Mouse (Mus musculus) brown adipose tissue, adult 24 weeks (tissue): ENCODE results near the gene Ccdc85c. TPM values are rescaled to one million over a fixed set of nuclear protein-coding genes. Genes with fewer than 3 reads are reported as not detected.

Source experiments
- H3K27ac ChIP-seq: fragments of 200-500 bp; replicated peaks from 2 replicates; pipeline ENCODE4 v1.5.1; 2012; ENCODE audit warnings: low read depth, mild to moderate bottlenecking, low read length
- H3K4me1 ChIP-seq: fragments of 200-500 bp; 2 replicates; pipeline ENCODE4 v1.6.1; 2012; ENCODE audit warnings: low read length, mixed read lengths; ENCODE audit not compliant: control insufficient read depth, insufficient read depth, insufficient read length
- H3K4me3 ChIP-seq: fragments of 200-500 bp; 2 replicates; pipeline ENCODE4 v1.5.1; 2012; ENCODE audit warnings: low read depth, mild to moderate bottlenecking, low read length, moderate library complexity; ENCODE audit not compliant: insufficient read depth
- polyA plus RNA-seq: library from polyadenylated mRNA; stranded (reverse); fragments of >200 nt; gene quantifications from 2 replicates; pipeline ENCODE4 v1.2.4, GENCODE M21; 2012; ENCODE audit not compliant: missing spikeins, insufficient read depth, insufficient read length

Gene Ccdc85c
- polyA plus RNA-seq, 1 experiment = 2.3 TPM

DNA sequence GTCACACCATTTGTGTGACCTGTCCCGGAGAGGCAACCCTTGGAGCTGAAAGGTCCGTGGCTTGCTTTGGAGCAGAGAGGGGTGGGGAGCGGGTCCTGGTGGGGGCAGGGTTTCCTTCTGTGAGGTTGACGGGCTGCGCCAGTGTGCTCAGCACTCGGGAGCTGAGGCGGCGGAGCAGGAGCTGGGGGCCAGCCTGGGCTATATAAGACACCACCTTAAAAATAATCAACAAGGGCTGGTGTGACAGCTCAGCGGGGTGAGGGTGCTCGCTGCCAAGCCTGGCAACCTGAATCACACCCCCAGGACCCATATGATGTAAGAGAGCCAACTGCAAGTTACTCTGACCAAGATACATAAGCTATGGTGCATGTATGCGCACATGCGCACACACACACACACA, 45.1 kb downstream of the Ccdc85c start:
- peaks cover 4% of the 10 kb centered on the region; the same call in 1 of the 2 replicates for H3K4me1 ChIP-seq
- H3K4me3 ChIP-seq = no peak overlapping the region
- no peak overlapping the region for H3K27ac ChIP-seq

- Histone ChIP-seq H3K27ac (no peak overlapping the region), H3K4me3 (no peak overlapping the region), H3K4me1 (no peaks in the 10 kb centered on the region)
Observed at GRCm38 (mm10) chr12:108227527-108227926, 47.7 kb downstream of the Ccdc85c start.

GRCm38 (mm10) chr12:108226941-108227340, 48.3 kb downstream of the Ccdc85c start:
- no peak overlapping the region for H3K27ac ChIP-seq
- no peaks in the 10 kb centered on the region for H3K4me1 ChIP-seq
- no peak overlapping the region for H3K4me3 ChIP-seq

DNA sequence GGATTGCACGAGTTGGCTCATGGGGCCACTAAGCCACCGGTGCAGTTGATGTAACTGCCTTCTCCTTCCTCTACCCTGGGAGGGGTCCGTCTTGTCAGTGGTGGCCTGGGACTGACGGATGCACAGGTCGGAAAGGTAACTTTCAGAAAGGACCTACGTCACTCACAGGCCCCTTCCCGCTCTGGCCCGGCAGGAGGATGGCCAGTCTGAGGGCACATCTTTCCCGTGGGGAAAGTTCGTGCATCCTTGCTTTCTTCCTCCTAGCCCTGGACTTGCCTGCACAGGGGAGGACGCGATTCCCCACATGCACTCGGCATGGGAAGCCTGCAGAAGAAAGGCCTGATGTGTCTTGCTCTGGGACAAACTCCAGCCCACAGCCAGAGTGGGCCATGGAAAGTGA, 49.0 kb downstream of the Ccdc85c start:
- no peak overlapping the region for H3K4me3 ChIP-seq
- H3K4me1 ChIP-seq = no peaks in the 10 kb centered on the region
- H3K27ac ChIP-seq = no peak overlapping the region

DNA sequence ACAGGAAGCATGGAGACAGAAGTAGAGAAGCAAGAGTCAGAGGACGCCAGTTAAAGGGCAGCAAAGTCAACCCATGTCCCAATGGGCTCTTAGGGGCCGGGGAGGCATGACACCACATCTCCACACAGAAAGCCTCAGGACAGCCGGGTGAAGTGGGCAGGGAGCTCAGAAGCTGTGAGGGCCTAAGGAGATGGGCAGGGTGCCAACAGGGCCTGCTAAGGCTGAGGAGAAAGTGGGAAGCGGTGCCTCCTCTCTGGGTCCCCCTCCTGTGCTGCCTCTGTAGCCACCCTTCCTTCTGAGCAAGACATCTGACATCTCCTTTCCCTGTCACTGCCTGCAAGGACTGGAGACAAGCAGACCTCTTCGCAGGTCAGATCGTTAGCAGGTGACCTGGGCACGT, 49.4 kb downstream of the Ccdc85c start:
- H3K4me1 ChIP-seq = no peaks in the 10 kb centered on the region
- H3K27ac ChIP-seq = no peak overlapping the region
- no peak overlapping the region for H3K4me3 ChIP-seq

GRCm38 (mm10) chr12:108223357-108223756, 51.9 kb downstream of the Ccdc85c start:
- Histone ChIP-seq H3K27ac (no peak overlapping the region), H3K4me1 (no peaks in the 10 kb centered on the region), H3K4me3 (no peak overlapping the region)

DNA sequence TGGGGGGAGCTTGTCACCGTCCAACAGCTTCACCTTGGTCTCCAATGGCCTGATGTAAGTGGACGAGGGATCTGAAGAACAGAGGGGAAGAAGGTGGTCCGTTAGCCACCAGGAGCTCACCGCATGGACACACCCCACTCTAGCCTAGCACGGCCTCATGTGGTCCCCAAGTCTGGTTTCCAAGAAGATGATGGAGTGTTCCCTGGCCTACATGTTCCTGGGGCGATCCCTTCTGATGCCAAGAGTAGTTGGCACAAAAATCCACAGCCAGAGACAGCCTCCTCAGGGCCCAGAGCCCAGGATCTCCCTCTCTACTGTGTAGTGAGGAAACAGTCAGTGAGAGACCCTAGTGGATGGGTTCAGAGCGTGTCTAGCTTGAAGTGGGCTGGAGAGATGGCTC, 53.5 kb downstream of the Ccdc85c start:
- H3K4me1 ChIP-seq = no peaks in the 10 kb centered on the region
- no peak overlapping the region for H3K27ac ChIP-seq
- no peak overlapping the region for H3K4me3 ChIP-seq

- Histone ChIP-seq H3K4me1 (no peaks in the 10 kb centered on the region), H3K27ac (no peak overlapping the region), H3K4me3 (no peak overlapping the region)
Observed at GRCm38 (mm10) chr12:108221206-108221605, 54.0 kb downstream of the Ccdc85c start.

DNA sequence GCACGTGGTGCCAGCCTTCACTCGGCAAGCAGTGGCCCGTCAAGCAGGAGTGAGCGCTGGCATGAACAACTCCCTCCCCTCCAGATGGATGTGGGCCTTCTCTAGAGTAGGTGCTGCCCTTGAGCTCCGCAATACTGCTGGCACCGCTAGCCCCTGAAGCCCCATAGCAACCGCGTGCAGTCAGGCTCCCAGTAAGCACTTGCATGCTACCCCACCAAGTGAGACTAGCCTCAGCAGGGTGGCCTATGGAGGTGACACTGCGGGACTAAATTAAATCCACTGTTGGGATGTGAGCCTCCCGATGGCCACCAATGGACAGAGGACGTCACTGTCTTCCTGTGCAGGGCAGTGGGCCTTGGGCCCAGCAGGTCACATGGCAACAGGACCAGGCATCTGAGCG, 54.6 kb downstream of the Ccdc85c start:
- Histone ChIP-seq H3K4me3 (no peak overlapping the region), H3K27ac (no peak overlapping the region), H3K4me1 (no peaks in the 10 kb centered on the region)

GRCm38 (mm10) chr12:108219825-108220616, 55.2 kb downstream of the Ccdc85c start:
- Histone ChIP-seq H3K4me3 (no peak overlapping the region), H3K4me1 (no peaks in the 10 kb centered on the region), H3K27ac (no peak overlapping the region)

DNA sequence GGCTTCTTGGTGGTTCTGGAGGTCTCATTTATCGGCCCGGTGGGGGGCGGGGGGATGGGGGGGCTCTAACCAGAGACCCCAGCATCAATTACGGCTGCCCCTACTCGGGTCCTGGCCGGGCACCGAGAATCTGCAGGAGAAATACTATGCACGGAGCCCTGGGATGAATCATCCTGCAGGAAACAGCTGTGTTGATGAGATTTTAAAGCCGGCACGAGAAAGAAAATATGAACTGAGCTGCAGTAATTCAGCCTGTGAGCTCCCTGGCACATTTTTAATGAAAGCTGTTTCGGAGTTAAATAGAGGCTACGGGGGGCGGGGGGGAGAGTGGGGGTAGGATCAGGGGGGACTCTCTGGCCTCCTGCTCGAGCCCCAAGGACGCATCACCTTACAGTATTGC, 56.1 kb downstream of the Ccdc85c start:
- no peak overlapping the region for H3K4me3 ChIP-seq
- no peak overlapping the region for H3K27ac ChIP-seq
- no peaks in the 10 kb centered on the region for H3K4me1 ChIP-seq

DNA sequence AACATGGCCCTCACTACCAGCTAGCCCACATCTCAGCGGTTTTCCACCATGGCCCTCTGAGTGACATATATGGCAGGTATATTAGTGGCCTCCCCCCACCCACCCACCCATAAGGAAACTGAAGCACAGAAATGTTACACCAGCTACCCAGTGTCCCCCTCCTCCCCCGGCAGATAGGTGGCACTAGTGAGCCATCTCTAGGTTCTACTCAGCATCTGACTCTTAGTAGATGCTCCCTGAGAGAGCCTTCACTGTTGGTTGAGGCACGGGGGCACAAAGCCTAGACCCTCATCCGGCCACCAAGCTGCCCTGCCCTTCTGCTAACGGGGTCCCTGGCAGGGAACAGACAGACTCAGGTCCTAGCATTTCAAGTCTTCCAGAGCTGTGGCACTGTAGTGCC, 57.7 kb downstream of the Ccdc85c start:
- Histone ChIP-seq H3K4me1 (peaks cover 2% of the 10 kb centered on the region; the same call in 1 of the 2 replicates), H3K27ac (no peak overlapping the region), H3K4me3 (no peak overlapping the region)

- peaks cover 5% of the 10 kb centered on the region; the same call in 1 of the 2 replicates for H3K4me1 ChIP-seq
- H3K27ac ChIP-seq = no peak overlapping the region
Observed at GRCm38 (mm10) chr12:108216611-108217370, 58.4 kb downstream of the Ccdc85c start.

GRCm38 (mm10) chr12:108215090-108215489, 60.1 kb downstream of the Ccdc85c start:
- Histone ChIP-seq H3K4me1 (peaks cover 5% of the 10 kb centered on the region; the same call in 1 of the 2 replicates), H3K4me3 (no peak overlapping the region), H3K27ac (no peak overlapping the region)

More at GRCm38 (mm10) chr12:108216611-108217370, 58.4 kb downstream of the Ccdc85c start:
- no peak overlapping the region for H3K4me3 ChIP-seq

DNA sequence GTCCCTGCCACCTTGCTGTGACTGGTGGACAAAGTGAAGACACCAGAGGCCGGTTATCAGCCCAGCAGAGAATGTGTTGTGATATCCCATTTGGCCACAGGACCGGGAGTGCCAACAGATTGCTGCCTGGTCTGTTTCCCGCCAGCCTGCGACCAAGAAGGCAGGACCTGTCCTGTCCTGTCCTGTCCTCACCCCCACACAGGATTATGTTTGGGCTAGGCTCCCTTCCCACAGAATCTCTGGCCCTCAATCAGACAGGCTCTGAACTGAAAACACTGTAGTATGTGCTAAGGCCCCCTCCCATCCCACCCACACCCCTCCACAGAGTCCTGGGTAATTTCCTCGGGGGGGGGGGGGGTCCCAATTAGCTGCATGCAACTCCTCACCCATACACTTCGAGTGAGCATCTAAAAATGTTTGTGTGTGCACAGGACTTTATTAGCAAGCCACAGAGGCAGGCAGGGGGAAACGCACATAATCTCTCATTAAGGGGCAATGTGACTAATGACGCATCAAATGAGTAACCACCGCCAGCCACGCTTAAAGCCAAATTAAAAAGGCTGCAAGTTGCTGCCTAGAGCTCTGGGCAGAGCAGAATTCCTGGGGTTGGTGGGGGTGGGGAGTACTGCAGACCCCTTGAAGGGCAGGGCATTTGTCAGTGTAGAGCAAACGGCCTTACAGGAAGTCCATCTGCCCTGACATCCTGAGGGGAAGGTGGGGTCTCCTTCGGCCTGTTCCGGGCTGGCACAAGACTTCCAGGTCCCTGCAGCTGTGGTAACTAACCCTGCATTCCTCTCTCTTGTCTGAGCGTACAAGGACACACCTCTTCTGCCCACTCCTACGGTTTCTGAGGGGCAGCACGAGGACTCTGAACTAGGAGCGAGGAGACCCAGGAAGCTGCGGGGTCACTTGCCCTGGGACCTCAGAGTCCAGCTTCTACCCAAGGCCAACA, 61.9 kb downstream of the Ccdc85c start:
- Histone ChIP-seq H3K4me3 (no peak overlapping the region), H3K4me1 (peaks cover 5% of the 10 kb centered on the region; the same call in 1 of the 2 replicates), H3K27ac (no peak overlapping the region)
